Mouse (Mus musculus) G1E (cell line): ENCODE results near the gene A1cf.

Source experiments
- CTCF ChIP-seq: IDR thresholded peaks from 2 replicates; pipeline ENCODE4 v1.5.1; 2012; ENCODE audit warnings: low read depth, low read length, inconsistent platforms, mixed read lengths
- GATA1 ChIP-seq: IDR thresholded peaks from 2 replicates; pipeline ENCODE4 v1.6.1; 2012; ENCODE audit warnings: borderline replicate concordance, low read length, inconsistent platforms, mixed read lengths
- GATA2 ChIP-seq: IDR thresholded peaks from 2 replicates; pipeline ENCODE4 v1.6.1; 2012; ENCODE audit warnings: low read depth, low read length, inconsistent platforms, borderline replicate concordance
- POLR2AphosphoS5 ChIP-seq: IDR thresholded peaks from 2 replicates; pipeline ENCODE4 v1.6.1; 2012; ENCODE audit warnings: low read depth, low read length, inconsistent platforms; ENCODE audit not compliant: insufficient replicate concordance
- TAL1 ChIP-seq: conservative IDR thresholded peaks from 2 replicates; pipeline ENCODE4 v1.6.1; 2012; ENCODE audit warnings: low read depth, low read length, inconsistent platforms, mixed read lengths

DNA sequence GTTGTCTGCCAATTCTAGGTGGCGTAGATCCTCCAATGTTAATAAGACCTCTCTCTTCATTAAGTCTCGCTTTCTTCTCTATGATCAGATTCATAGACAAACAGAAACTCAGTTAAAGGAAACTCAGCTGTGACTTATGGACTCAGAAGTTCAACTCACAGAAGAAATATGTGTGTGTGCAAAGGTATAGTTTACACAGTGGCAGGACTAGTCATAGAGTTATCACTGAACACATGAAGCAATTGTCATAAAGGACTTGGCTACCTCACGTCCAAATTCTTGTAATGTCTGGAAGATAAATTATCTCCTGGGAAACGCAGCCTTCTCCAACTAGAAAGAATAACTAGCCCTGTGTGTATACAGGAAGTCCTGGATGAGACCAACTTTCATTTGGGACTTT lies 9.4 kb downstream of the A1cf start:
- TF ChIP-seq GATA2 = no peak
- no peak for TF ChIP-seq GATA1
- TF ChIP-seq CTCF = no peak
- no peak for TF ChIP-seq TAL1
- no peak for TF ChIP-seq POLR2AphosphoS5
